Mouse (Mus musculus) ovary, postnatal 10 days (tissue): ENCODE data around the gene Fbxw4.

ENCODE experiments used
- DNase-seq: peaks from one replicate; pipeline ENCODE4 v3.0.0; 2022; ENCODE audit warnings: low spot score

Gene Fbxw4

GRCm38 (mm10) chr19:45540657-45541408, 119.3 kb downstream of the Fbxw4 start:
- no peak for DNase-seq

- DNase-seq, result no peak
Measured at GRCm38 (mm10) chr19:45537505-45537904, 122.6 kb downstream of the Fbxw4 start.

- no peak for DNase-seq
Measured at GRCm38 (mm10) chr19:45535929-45536328, 124.2 kb downstream of the Fbxw4 start.

GRCm38 (mm10) chr19:45535214-45535735, 124.8 kb downstream of the Fbxw4 start:
- no peak for DNase-seq

GRCm38 (mm10) chr19:45533617-45534016, 126.5 kb downstream of the Fbxw4 start:
- no peak for DNase-seq

- DNase-seq, result no peak
Measured at GRCm38 (mm10) chr19:45531554-45531953, 128.6 kb downstream of the Fbxw4 start.

GRCm38 (mm10) chr19:45530200-45530995, 129.7 kb downstream of the Fbxw4 start:
- DNase-seq, result no peak

GRCm38 (mm10) chr19:45529294-45529693, 130.8 kb downstream of the Fbxw4 start:
- no peak for DNase-seq
